Mouse (Mus musculus) thymus, adult 2 months (tissue): ENCODE measurements around the gene Gatb. TPM values are rescaled to one million over a fixed set of nuclear protein-coding genes. Genes with fewer than 3 reads are reported as not detected.

Source experiments
- DNase-seq: peaks from one replicate; pipeline ENCODE4 v3.0.0; 2021
- H3K27ac ChIP-seq: fragments of 200-500 bp; 2 replicates; pipeline ENCODE4 v1.5.1; 2012; ENCODE audit warnings: low read length, control low read depth; ENCODE audit not compliant: control insufficient read depth, insufficient read depth
- H3K27me3 ChIP-seq: fragments of 200-500 bp; 2 replicates; pipeline ENCODE4 v1.6.1; 2012; ENCODE audit warnings: mild to moderate bottlenecking, low read length, moderate library complexity, mixed read lengths; ENCODE audit not compliant: control insufficient read depth, insufficient read depth
- H3K36me3 ChIP-seq: fragments of 200-500 bp; 2 replicates; pipeline ENCODE4 v1.6.1; 2012; ENCODE audit warnings: mild to moderate bottlenecking, low read length, moderate library complexity; ENCODE audit not compliant: control insufficient read depth, insufficient read depth
- H3K4me1 ChIP-seq: fragments of 200-500 bp; replicated peaks from 2 replicates; pipeline ENCODE4 v1.6.1; 2012; ENCODE audit warnings: low read length; ENCODE audit not compliant: control insufficient read depth, insufficient read depth
- H3K4me3 ChIP-seq: fragments of 200-500 bp; 2 replicates; pipeline ENCODE4 v1.5.1; 2012; ENCODE audit warnings: mild to moderate bottlenecking, low read length, control low read depth, moderate library complexity; ENCODE audit not compliant: control insufficient read depth, insufficient read depth
- CTCF ChIP-seq: fragments of 200-500 bp; IDR thresholded peaks from 2 replicates; pipeline ENCODE4 v1.5.1; 2012; ENCODE audit warnings: mild to moderate bottlenecking, control low read depth, low read length, moderate library complexity, borderline replicate concordance; ENCODE audit not compliant: control insufficient read depth, poor library complexity, insufficient read depth; ENCODE audit errors: extremely low read depth
- POLR2A ChIP-seq: fragments of 200-500 bp; IDR thresholded peaks from 2 replicates; pipeline ENCODE4 v1.6.1; 2012; ENCODE audit warnings: mild to moderate bottlenecking, low read length, control low read depth, moderate library complexity; ENCODE audit not compliant: control insufficient read depth, poor library complexity, insufficient read depth; ENCODE audit errors: extremely low read depth
- WGBS: fragments of 180-500 bp; shearing (Covaris S2); methylation state at CpG from one replicate; pipeline ENCODE4 v1.1.7; 2018; 5-methylcytosine and 5-hydroxymethylcytosine counted together
- polyA plus RNA-seq: library from polyadenylated mRNA; depleted of rRNA; stranded (reverse); fragments of >200 nt; gene quantifications from 2 replicates; pipeline ENCODE4 v1.2.3, GENCODE M21; 2012

Gatb gene
- polyA plus RNA-seq, 1 experiment, result 4.8 TPM

DNA sequence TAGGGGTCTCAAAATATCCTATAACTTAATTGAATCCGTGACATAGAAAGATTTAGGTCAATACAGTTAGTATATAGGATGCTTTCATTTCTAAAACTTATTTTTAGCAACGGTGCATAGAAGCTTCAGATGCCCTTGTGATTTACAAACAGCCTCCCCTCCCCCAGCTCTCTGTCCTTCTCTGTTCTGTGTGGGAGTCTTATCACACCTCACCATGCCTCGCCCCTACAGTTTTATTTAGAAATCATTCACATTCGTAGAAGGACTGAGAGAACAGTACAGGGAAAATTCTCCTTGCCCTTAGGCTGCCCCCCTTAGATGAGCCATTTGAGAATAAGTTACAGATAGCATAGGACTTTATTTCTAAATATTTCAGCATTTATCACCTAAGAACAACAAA, 18.1 kb downstream of the Gatb start:
- TF ChIP-seq CTCF (no peak), POLR2A (no peak)
- Histone ChIP-seq H3K4me3 (no peak overlapping the region), H3K4me1 (no peaks in the 10 kb centered on the region), H3K27ac (no peak overlapping the region), H3K36me3 (no peaks in the 10 kb centered on the region), H3K27me3 (no peaks in the 10 kb centered on the region)
- no peak for DNase-seq
- 90% methylated on average over 4 of the region's 4 CpGs for WGBS

DNA sequence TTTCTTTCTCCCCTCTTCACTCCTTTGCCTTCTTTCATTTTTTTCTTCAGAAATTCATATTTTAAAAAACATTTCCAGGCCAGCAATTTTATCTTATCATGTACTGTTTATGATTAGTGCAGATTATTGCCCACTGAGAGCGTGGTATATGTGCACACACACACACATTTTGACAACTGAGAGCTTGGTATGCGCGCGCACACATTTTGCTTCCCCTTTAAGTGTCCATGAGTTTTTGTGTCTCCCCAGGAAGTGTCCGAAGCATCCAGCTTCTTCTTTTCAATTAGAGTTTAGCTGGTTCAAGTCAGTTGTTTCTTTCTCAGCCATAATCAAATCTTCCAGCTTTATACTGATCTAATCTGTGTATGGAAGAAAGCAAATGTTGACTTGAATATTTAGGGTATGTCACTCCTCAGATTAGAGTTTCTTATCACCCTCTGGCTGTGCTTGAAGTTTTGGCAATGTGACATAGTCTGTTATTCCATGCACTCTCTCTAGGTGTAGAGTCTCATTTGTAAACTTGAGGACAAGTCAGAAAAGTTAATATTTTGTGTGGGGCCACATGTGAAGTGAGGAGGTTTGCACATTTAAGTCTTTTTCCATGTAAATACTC, 18.8 kb downstream of the Gatb start:
- 97% methylated on average over 5 of the region's 5 CpGs for WGBS
- no peak for TF ChIP-seq CTCF
- no peak for TF ChIP-seq POLR2A
- DNase-seq, result no peak
- no peaks in the 10 kb centered on the region for H3K4me1 ChIP-seq
- no peaks in the 10 kb centered on the region for H3K27me3 ChIP-seq
- H3K27ac ChIP-seq, result no peak overlapping the region
- no peak overlapping the region for H3K4me3 ChIP-seq
- no peaks in the 10 kb centered on the region for H3K36me3 ChIP-seq

DNA sequence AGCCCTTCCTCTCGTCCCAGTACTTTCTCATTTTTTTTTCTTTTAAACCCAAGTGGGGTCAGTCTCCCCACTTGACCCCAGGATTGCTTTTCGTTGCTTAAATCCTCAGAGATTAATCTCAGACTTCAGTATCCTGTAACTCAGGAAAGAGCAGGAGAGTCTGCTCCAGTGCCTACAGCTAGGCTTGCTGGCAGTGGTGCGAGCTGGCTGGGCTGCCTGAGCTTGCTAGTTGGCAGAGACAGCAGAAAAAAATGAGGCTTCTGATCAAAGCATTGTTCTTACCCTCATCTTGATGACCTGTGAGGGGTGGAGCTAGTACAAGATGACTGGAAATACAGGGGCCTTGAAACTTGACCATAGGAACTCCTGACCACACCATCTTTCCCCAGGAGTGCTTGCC, 20.5 kb downstream of the Gatb start:
- Histone ChIP-seq H3K27me3 (no peaks in the 10 kb centered on the region), H3K4me3 (no peak overlapping the region), H3K27ac (no peak overlapping the region), H3K36me3 (no peaks in the 10 kb centered on the region), H3K4me1 (no peaks in the 10 kb centered on the region)
- WGBS, result 89% methylated on average over 3 of the region's 3 CpGs
- DNase-seq, result no peak
- no peak for TF ChIP-seq CTCF
- no peak for TF ChIP-seq POLR2A

DNA sequence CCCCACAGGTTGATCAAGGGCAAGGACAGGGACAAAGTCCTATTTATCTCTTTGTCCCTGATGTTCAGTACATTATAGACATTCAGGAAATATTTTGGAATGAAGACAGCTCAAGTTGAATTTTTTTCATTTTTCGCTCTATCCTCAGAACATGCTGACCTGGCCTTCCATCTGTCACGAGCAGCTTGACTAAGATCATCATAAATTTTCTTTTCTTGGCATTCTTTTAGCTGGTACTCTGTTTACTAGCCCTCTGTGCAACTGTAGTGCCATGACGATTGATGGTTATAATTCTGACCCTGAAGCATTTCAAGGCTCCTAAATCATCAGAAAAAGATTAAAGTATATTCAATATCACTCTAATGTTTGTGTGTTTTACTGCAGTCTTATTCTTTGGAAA, 25.6 kb downstream of the Gatb start:
- Histone ChIP-seq H3K27me3 (no peaks in the 10 kb centered on the region), H3K4me1 (no peaks in the 10 kb centered on the region), H3K36me3 (no peaks in the 10 kb centered on the region), H3K4me3 (no peak overlapping the region), H3K27ac (no peak overlapping the region)
- WGBS, result 90% methylated on average over 3 of the region's 3 CpGs
- TF ChIP-seq CTCF (no peak), POLR2A (no peak)
- DNase-seq, result no peak

DNA sequence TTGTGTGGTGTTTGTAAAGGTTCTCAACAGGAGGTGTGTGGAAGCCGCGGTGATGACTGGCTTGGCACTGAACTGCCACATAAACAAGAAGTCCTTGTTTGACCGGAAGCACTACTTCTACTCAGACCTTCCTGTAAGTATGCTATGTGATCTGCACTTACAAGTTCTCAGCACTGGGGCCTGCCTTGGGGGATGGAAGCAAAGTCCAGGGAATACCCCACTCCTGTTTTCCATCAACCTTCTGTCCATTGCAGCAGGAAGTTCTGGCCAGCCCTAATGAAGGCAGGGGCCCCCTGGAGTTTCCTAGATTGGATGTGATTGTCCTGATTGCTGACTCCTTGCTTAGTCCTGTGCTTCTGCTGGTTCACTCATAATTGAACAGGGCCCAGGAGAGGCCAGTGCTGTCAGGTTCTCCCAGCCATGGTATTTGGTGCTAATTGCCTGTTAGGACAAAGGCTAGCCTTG, 28.0 kb downstream of the Gatb start:
- DNase-seq, result no peak
- H3K4me1 ChIP-seq, result no peaks in the 10 kb centered on the region
- no peak overlapping the region for H3K27ac ChIP-seq
- H3K36me3 ChIP-seq, result no peaks in the 10 kb centered on the region
- 64% methylated on average over 3 of the region's 3 CpGs for WGBS
- TF ChIP-seq POLR2A (no peak), CTCF (no peak)
- H3K27me3 ChIP-seq, result no peaks in the 10 kb centered on the region
- H3K4me3 ChIP-seq, result no peak overlapping the region

DNA sequence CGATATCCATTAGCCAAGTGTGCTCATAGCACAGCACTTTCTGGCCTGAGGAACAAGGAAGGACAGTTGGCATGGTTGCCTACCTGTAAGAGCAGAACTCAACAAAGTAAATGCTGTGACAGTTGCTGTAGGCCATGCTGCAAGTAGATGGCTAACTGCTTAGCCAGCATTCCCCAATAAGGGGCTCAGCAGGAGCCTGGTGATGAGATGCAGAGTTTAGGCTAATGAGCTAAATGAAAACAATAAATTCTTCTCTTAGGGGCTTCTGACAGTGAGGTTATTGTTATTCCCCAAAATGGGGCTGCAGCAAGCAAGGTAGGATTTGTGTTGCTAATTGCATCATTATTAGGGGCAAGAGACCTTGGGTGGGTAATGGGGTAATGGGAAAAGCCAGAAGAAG, 29.9 kb downstream of the Gatb start:
- no peak overlapping the region for H3K27ac ChIP-seq
- 100% methylated on average over 1 of the region's 1 CpGs for WGBS

DNA sequence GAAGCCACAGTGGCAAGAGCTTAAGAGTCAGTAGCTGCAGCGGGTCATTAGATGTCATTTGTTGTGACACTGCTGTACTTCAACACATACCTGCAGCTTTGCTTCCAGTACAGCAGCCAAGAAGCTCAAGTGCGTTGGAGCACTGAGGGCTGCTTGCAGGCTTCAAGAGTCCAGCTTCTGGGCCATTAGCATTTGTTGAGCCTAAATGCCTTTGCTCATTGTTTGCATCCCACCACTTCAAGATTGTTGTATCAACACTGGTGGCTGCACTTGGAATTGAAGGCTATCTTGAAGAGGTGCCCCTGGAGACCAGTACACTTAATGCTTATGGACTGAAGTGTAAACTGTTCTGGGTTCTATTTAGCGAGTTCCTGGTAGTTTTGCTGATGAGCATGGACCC, 33.0 kb downstream of the Gatb start:
- Histone ChIP-seq H3K27ac (no peak overlapping the region), H3K4me3 (no peak overlapping the region), H3K27me3 (no peaks in the 10 kb centered on the region), H3K4me1 (no peaks in the 10 kb centered on the region), H3K36me3 (no peaks in the 10 kb centered on the region)
- TF ChIP-seq POLR2A, result no peak
- no peak for TF ChIP-seq CTCF
- no peak for DNase-seq
- 96% methylated on average over 3 of the region's 3 CpGs for WGBS

More for the DNA sequence above, 29.9 kb downstream of the Gatb start:
- H3K36me3 ChIP-seq, result no peaks in the 10 kb centered on the region
- H3K27me3 ChIP-seq, result no peaks in the 10 kb centered on the region
- no peaks in the 10 kb centered on the region for H3K4me1 ChIP-seq
- no peak overlapping the region for H3K4me3 ChIP-seq
- DNase-seq, result no peak
- no peak for TF ChIP-seq POLR2A
- no peak for TF ChIP-seq CTCF

DNA sequence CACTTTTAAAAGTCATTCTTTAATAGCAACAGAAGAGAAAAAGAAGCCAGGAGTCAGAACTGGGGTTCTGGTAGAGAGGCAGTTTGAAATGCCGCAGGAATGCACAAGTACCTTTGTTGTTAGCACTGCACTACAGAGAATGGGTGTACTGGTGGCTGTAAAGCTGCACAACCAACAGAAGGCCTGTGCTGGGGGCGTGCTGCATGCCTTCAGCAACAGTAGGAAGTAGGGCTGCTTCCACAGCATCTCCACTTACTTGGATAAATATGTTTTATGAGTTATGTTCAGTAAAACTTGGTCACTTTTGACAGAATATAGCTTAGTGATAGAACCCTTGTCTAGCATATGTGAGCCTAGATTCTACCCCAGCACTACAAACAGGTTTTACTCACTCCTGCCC, 33.8 kb downstream of the Gatb start:
- TF ChIP-seq CTCF (no peak), POLR2A (no peak)
- no peak for DNase-seq
- Histone ChIP-seq H3K4me3 (no peak overlapping the region), H3K27me3 (no peaks in the 10 kb centered on the region), H3K27ac (no peak overlapping the region), H3K36me3 (no peaks in the 10 kb centered on the region), H3K4me1 (no peaks in the 10 kb centered on the region)
- WGBS, result 93% methylated on average over 2 of the region's 2 CpGs
